Comparison of ENCODE assay signal across 13 mouse cellular contexts in genomic region chr11:76056487-76056886, GRCm38 (mm10). TPM values are rescaled to one million over a fixed set of nuclear protein-coding genes. Genes with fewer than 3 reads are reported as not detected.
DNase-seq lines count a peak whose midpoint lies in the region; ATAC-seq and TF ChIP-seq lines count a peak whose summit lies in the region.
"Had no signal": no experiment of that assay in that cellular context is flagged by ENCODE, and none has a peak within 500 bp of the region (broad histone marks: within the 10 kb centered on the region; RNA-seq: fewer than 3 reads in every experiment).

No protein-coding gene starts in this region.

- H3K9me3 ChIP-seq in E14TG2a.4 (ENCODE audit: low read length), result no peaks in the 10 kb centered on the region
- H3K9me3 ChIP-seq: forebrain, embryonic 13.5 days; limb, embryonic 10.5 days had no signal

- peak; percentile 38 for DNase-seq in kidney, postnatal 10 days
- no peak for DNase-seq in kidney, adult 18-20 months
- DNase-seq in A20 (ENCODE audit: low read depth, low spot score) (peak; percentile 42), adipocyte (ENCODE audit: low spot score) (no peak)
- peak; percentile 27 for DNase-seq in embryo, embryonic 10.5 days (ENCODE audit: low spot score)
- DNase-seq: adrenal gland, adult 2 months; cerebellum, postnatal 10 days; lung, postnatal 36 days had no signal

- no peak for ATAC-seq in erythroid progenitor cell, adult 5-6 weeks (replicated peaks; ENCODE audit: low FRiP score, poor library complexity, severe bottlenecking)
- ATAC-seq: forebrain, embryonic 13.5 days had no signal

- H3K27me3 ChIP-seq in E14TG2a.4 (ENCODE audit: insufficient read depth, low read length), result no peaks in the 10 kb centered on the region
- H3K27me3 ChIP-seq: forebrain, embryonic 13.5 days had no signal

- no peak overlapping the region for H3K4me3 ChIP-seq in E14TG2a.4 (replicated peaks; ENCODE audit: low read length)
- H3K4me3 ChIP-seq: forebrain, embryonic 13.5 days; limb, embryonic 10.5 days; myocyte had no signal

- H3K36me3 ChIP-seq in E14TG2a.4 (ENCODE audit: insufficient read depth, low read length), result no peaks in the 10 kb centered on the region

- 0 out of 2 replicates have a peak, but pooled peaks have one; percentile 10 for TF ChIP-seq CTCF in E14TG2a.4 (conservative IDR thresholded peaks at IDR 0.05; ENCODE audit: low read length)

- no peaks in the 10 kb centered on the region for H3K4me1 ChIP-seq in E14TG2a.4 (replicated peaks; ENCODE audit: low read depth, low read length)
- H3K4me1 ChIP-seq: forebrain, embryonic 13.5 days had no signal

RNA-seq across cellular contexts. Expression of gene Rflnb, which starts 28.9 kb away (rescaled TPM):
- total RNA-seq in erythroid progenitor cell, adult 5-6 weeks (2015; ENCODE audit: low replicate concordance), result 8.8 and 11.5 TPM in 2 replicates
- 6.7 and 7.2 TPM in 2 replicates for total RNA-seq in erythroid progenitor cell, adult 5-6 weeks (2017; ENCODE audit: low replicate concordance)

RNA-seq across cellular contexts. Expression of gene 1700016K19Rik, which starts 56.8 kb away (rescaled TPM):
- not detected in 2 replicates for total RNA-seq in erythroid progenitor cell, adult 5-6 weeks (2015; ENCODE audit: low replicate concordance)
- not detected in 2 replicates for total RNA-seq in erythroid progenitor cell, adult 5-6 weeks (2017; ENCODE audit: low replicate concordance)
- total RNA-seq: adrenal gland, adult 2 months had no signal

Comparison
In these comparisons a context has a peak if more than half of its experiments do, and no peak if none do; other contexts are left out.
1. DNase-seq: peak in kidney, postnatal 10 days (single experiment), A20 (single experiment) and embryo, embryonic 10.5 days (single experiment); none in kidney, adult 18-20 months (single experiment) and adipocyte (single experiment).